Mouse (Mus musculus): ENCODE measurements around the gene Axin1.

- no peak for TF ChIP-seq CTCF (IDR thresholded peaks at IDR 0.05; ENCODE audit: borderline replicate concordance, insufficient read depth, low read depth, low read length)
- no peak for TF ChIP-seq POLR2A (IDR thresholded peaks at IDR 0.05; ENCODE audit: borderline replicate concordance, insufficient read depth, low read length)
Measured at GRCm38 (mm10) chr17:26162736-26163135, 24.2 kb downstream of the Axin1 start.

Measured in cerebellum, adult 2 months (tissue).